18 mouse cellular contexts compared by ENCODE assay signal in genomic region chr16:92472898-92473297, GRCm38 (mm10).
"Had no signal": no experiment of that assay in that cellular context is flagged by ENCODE, and none has a peak within 500 bp of the region (broad histone marks: within the 10 kb centered on the region; RNA-seq: fewer than 3 reads in every experiment).

No protein-coding gene starts in this region.

- H3K9ac ChIP-seq: intestine, embryonic 15.5 days; kidney, embryonic 15.5 days; liver, embryonic 13.5 days; neural tube, embryonic 12.5 days; stomach, embryonic 15.5 days had no signal

- H3K4me3 ChIP-seq: intestine, embryonic 15.5 days; kidney, embryonic 15.5 days; left cerebral cortex, adult 2 months; liver, embryonic 13.5 days; megakaryocyte, embryonic 14.5 days; midbrain, embryonic 10.5 days; neural tube, embryonic 12.5 days; stomach, embryonic 15.5 days had no signal

- DNase-seq: kidney, adult 11 months; kidney, adult 8-10 months; kidney, postnatal 10 days; kidney, postnatal 36 days; layer of hippocampus, postnatal 36 days; liver, embryonic 13.5 days; midbrain, embryonic 14.5 days; retina, postnatal 1 day; right cerebral cortex, postnatal 25 days; spleen, adult 18-20 months; thymus, postnatal 36 days had no signal

- H3K9me3 ChIP-seq: intestine, embryonic 15.5 days; kidney, embryonic 15.5 days; midbrain, embryonic 10.5 days; neural tube, embryonic 12.5 days; stomach, embryonic 15.5 days had no signal

- H3K4me2 ChIP-seq: intestine, embryonic 15.5 days; kidney, embryonic 15.5 days; liver, embryonic 13.5 days; neural tube, embryonic 12.5 days; stomach, embryonic 15.5 days had no signal

- H3K4me1 ChIP-seq: intestine, embryonic 15.5 days; kidney, embryonic 15.5 days; megakaryocyte, embryonic 14.5 days; midbrain, embryonic 10.5 days; neural tube, embryonic 12.5 days; stomach, embryonic 15.5 days had no signal

- ATAC-seq: intestine, embryonic 15.5 days had no signal

- H3K36me3 ChIP-seq: intestine, embryonic 15.5 days; kidney, embryonic 15.5 days; liver, embryonic 13.5 days; midbrain, embryonic 10.5 days; neural tube, embryonic 12.5 days; stomach, embryonic 15.5 days had no signal

- H3K27ac ChIP-seq: intestine, embryonic 15.5 days; kidney, embryonic 15.5 days; left cerebral cortex, adult 2 months; liver, embryonic 13.5 days; midbrain, embryonic 10.5 days; neural tube, embryonic 12.5 days; stomach, embryonic 15.5 days had no signal

- H3K27me3 ChIP-seq: intestine, embryonic 15.5 days; neural tube, embryonic 12.5 days; stomach, embryonic 15.5 days had no signal
